Mouse (Mus musculus) forebrain, embryonic 15.5 days (tissue): Measurements from ENCODE around the gene Wdr46. TPM values are rescaled to one million over a fixed set of nuclear protein-coding genes. Genes with fewer than 3 reads are reported as not detected.
"Not testable (repeated sequence)": the region's sequence is repeated elsewhere in the genome, so short reads cannot be mapped to it uniquely, and the experiment has no call there.

ENCODE experiments used
- ATAC-seq: fragments of 200-750 bp; cut with Nextera tagmentation; replicated peaks from 2 replicates; pipeline ENCODE4 v1.8.0; 2017; ENCODE audit warnings: mild to moderate bottlenecking, moderate TSS enrichment, moderate library complexity
- H3K27ac ChIP-seq: fragments of 300-500 bp; sonication (generic); replicated peaks from 2 replicates; pipeline ENCODE4 v1.5.1; 2015; ENCODE audit warnings: mild to moderate bottlenecking, inconsistent platforms
- H3K27me3 ChIP-seq: fragments of 300-500 bp; sonication (generic); 2 replicates; pipeline ENCODE4 v1.6.1; 2015; ENCODE audit warnings: inconsistent platforms
- H3K36me3 ChIP-seq: fragments of 300-500 bp; sonication (generic); 2 replicates; pipeline ENCODE4 v1.6.1; 2015; ENCODE audit warnings: mild to moderate bottlenecking, inconsistent platforms
- H3K4me1 ChIP-seq: fragments of 300-500 bp; sonication (generic); 2 replicates; pipeline ENCODE4 v1.6.1; 2015; ENCODE audit warnings: inconsistent platforms
- H3K4me2 ChIP-seq: fragments of 300-500 bp; sonication (generic); replicated peaks from 2 replicates; pipeline ENCODE4 v1.6.1; 2015; ENCODE audit warnings: mild to moderate bottlenecking, inconsistent platforms
- H3K4me3 ChIP-seq: fragments of 300-500 bp; sonication (generic); 2 replicates; pipeline ENCODE4 v1.5.1; 2015; ENCODE audit warnings: mild to moderate bottlenecking, inconsistent platforms
- H3K9ac ChIP-seq: fragments of 300-500 bp; sonication (generic); replicated peaks from 2 replicates; pipeline ENCODE4 v1.6.1; 2015; ENCODE audit warnings: mild to moderate bottlenecking, inconsistent platforms
- H3K9me3 ChIP-seq: fragments of 300-500 bp; sonication (generic); 2 replicates; pipeline ENCODE4 v1.6.1; 2016; ENCODE audit warnings: inconsistent platforms
- WGBS: fragments of 180-500 bp; shearing (Covaris S2); methylation state at CpG from one replicate; pipeline ENCODE4 v1.1.7; 2015; ENCODE audit warnings: mixed read lengths; 5-methylcytosine and 5-hydroxymethylcytosine counted together
- polyA plus RNA-seq: library from polyadenylated mRNA; unstranded; fragments of >200 nt; fragmentation: Nextera tagmentation; extraction: Ambion mirVana; gene quantifications from 2 replicates; pipeline ENCODE4 v1.2.1, GENCODE M21; 2015

Gene Wdr46
- polyA plus RNA-seq, 1 experiment from 2014 or later = 31.0 TPM

GRCm38 (mm10) chr17:33952015-33952414 lies 11.6 kb downstream of the Wdr46 start:
- not testable (repeated sequence) for H3K9me3 ChIP-seq, ATAC-seq, H3K9ac ChIP-seq, H3K27me3 ChIP-seq
- peak overlapping the region; percentile 93; the same call in 1 of the 2 replicates for H3K4me2 ChIP-seq
- H3K4me1 ChIP-seq = peaks cover 65% of the 10 kb centered on the region
- peak overlapping the region; percentile 88; the same call in 1 of the 2 replicates for H3K27ac ChIP-seq
- 79% methylated on average over 13 of the region's 13 CpGs for WGBS
- peak overlapping the region; percentile 57; the same call in 1 of the 2 replicates for H3K4me3 ChIP-seq
- H3K36me3 ChIP-seq = peaks cover 32% of the 10 kb centered on the region

DNA sequence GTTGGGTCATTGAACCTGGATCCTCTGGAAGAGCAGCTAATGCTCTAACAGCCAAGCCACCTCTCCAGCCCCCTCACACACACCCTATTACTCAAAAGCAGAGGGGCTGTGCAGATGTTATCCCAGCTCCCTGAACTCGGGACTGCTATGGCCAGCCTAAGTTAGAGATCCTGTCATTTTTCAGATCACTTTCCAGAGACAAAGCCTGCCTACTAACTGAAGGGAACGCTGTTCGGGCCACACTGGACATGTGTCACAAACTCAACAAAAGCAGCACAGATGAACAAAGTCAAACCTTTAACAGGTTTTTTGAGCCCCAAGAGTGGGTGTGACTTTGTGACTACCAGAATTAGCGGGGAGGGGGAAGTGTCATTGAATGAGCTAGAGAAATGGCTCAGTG lies 12.4 kb downstream of the Wdr46 start:
- Histone ChIP-seq H3K4me3 (0 out of 2 replicates have a peak overlapping the region, but pooled peaks have one; percentile 2), H3K9ac (no peak overlapping the region), H3K27me3 (no peaks in the 10 kb centered on the region), H3K4me2 (no peak overlapping the region), H3K27ac (no peak overlapping the region), H3K9me3 (no peaks in the 10 kb centered on the region), H3K4me1 (peaks cover 69% of the 10 kb centered on the region), H3K36me3 (peaks cover 26% of the 10 kb centered on the region)
- 78% methylated on average over 4 of the region's 4 CpGs for WGBS
- ATAC-seq = no peak

- Histone ChIP-seq H3K27me3 (no peaks in the 10 kb centered on the region), H3K9ac (no peak overlapping the region), H3K9me3 (no peaks in the 10 kb centered on the region), H3K4me2 (no peak overlapping the region), H3K4me3 (0 out of 2 replicates have a peak overlapping the region, but pooled peaks have one; percentile 2), H3K27ac (no peak overlapping the region), H3K4me1 (peaks cover 69% of the 10 kb centered on the region), H3K36me3 (peaks cover 23% of the 10 kb centered on the region)
- WGBS = 84% methylated on average over 3 of the region's 3 CpGs
- ATAC-seq = no peak
Measured at GRCm38 (mm10) chr17:33953310-33953709, 12.8 kb downstream of the Wdr46 start.

DNA sequence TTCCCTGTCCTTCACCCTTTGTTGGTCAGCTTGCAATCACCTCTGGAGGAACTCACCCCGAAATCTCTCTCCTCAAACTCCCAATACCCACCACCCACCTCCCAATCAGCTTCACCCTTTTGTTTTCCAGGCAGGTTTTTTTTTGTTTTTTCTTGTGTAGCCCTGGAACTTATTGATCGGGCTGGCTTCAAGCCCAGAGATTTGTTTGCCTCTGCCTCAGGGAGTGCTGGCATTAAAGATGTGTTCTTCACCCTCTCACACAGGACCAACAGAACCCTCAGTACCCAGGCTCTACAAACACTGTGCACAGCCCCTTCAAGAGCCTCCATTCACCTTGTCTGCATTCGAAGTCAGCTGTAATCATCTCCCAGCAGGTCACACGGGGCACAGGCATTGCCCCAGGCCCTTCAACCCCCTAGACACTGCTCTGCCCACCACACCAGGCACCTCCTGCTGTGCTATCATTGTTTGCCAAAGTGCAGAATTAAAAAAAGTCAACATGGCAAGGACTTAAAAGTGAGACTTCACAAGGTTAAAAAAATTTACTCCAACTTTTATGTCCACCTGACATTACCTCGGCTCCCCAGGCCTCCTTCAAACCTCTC lies 13.6 kb downstream of the Wdr46 start:
- peak overlapping the region; percentile 56 for H3K4me3 ChIP-seq
- no peaks in the 10 kb centered on the region for H3K27me3 ChIP-seq
- H3K4me2 ChIP-seq = peak overlapping the region; percentile 74
- H3K27ac ChIP-seq = peak overlapping the region; percentile 3; the same call in 1 of the 2 replicates
- H3K4me1 ChIP-seq = peaks cover 67% of the 10 kb centered on the region
- peaks cover 25% of the 10 kb centered on the region for H3K36me3 ChIP-seq
- no peaks in the 10 kb centered on the region for H3K9me3 ChIP-seq
- 21% methylated on average over 5 of the region's 5 CpGs for WGBS
- no peak for ATAC-seq
- H3K9ac ChIP-seq = peak overlapping the region; percentile 87

DNA sequence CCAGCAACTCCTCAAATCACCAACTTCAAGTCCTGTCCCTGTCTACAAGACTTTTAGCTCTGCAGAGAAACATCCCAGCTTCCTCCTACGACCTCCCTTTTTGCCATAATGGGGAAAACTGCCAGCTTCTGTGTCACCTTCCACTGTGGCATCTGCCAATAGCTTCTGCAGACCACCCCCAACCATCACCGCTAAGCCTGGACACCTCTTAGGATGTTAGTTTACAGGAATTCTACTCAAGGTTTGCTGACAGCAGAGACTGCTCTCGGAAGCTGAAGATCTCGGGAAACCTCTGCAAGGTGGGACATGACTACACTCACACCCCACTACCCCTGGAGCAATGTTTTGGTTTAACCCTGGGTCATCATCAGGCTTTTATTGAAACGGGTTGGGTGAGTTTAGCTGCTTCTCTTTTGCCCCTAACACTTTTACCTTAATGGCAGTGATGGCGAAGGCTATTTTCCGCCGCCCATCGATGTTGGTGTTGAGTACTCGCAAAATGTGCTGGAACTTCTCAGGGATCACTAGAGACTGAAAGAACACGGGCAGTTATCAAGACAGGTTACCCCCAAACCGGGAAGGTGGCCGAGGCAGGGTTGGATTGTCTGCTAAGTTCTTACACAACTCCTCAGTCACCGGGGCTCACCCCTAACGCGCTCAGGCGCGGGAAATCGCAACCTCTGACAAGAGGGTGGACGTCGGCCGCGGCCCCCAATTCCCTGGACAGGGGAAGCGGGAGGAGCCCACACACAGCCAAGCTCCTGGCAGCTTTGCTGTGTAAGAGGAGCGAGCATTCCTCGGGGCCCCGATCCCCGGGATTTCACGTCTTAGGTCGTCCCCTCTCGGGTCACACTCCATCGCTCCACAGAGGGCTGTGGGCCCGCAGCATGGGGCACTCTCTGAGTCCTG lies 14.4 kb downstream of the Wdr46 start:
- Histone ChIP-seq H3K27me3 (no peaks in the 10 kb centered on the region), H3K36me3 (peaks cover 32% of the 10 kb centered on the region), H3K4me1 (peaks cover 59% of the 10 kb centered on the region), H3K9ac (peak overlapping the region; percentile 87), H3K9me3 (no peaks in the 10 kb centered on the region), H3K4me2 (peak overlapping the region; percentile 74), H3K27ac (peak overlapping the region; percentile 81), H3K4me3 (peak overlapping the region; percentile 56)
- WGBS = under 1% methylated on average over 33 of the region's 33 CpGs
- ATAC-seq = no peak

- Histone ChIP-seq H3K4me3 (peak within 1 kb of the TSS; percentile 56), H3K4me2 (peak within 1 kb of the TSS; percentile 81), H3K36me3 (peaks cover 38% of the 10 kb centered on the region), H3K9me3 (no peaks in the 10 kb centered on the region), H3K27me3 (no peaks in the 10 kb centered on the region), H3K9ac (peak within 1 kb of the TSS; percentile 87), H3K27ac (peak within 1 kb of the TSS; percentile 93), H3K4me1 (peaks cover 51% of the 10 kb centered on the region)
- WGBS = under 1% methylated on average over 50 of the region's 50 CpGs
- peak; percentile 88 for ATAC-seq
Measured at GRCm38 (mm10) chr17:33955555-33956214, 15.2 kb downstream of the Wdr46 start, which contains the start of the genes Vps52 and Rps18. TSS of gene Vps52 (plus strand) at chr17:33955812. TSS of gene Rps18 (minus strand) at chr17:33956001.

DNA sequence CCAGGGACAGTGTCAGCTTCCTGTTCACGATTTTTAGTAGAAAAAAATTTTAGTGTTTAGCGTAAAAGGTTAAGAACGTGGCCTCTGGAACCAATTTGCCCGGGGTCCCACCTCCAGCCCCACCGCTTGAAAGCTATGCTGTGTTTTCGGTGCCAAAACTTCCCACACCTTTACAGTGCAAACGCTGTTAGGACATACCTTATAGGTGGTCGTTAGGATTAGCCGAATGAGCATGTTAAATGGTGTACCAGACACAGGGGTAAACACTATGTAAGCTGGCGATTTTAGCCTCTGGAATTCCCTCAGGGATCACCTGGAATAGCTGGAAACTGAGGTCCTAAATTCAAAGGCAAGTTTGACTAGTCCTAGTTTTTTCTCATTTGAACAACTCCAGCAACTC lies 15.9 kb downstream of the Wdr46 start:
- Histone ChIP-seq H3K4me1 (peaks cover 44% of the 10 kb centered on the region), H3K27ac (peak overlapping the region; percentile 93), H3K9ac (peak overlapping the region; percentile 76), H3K4me2 (peak overlapping the region; percentile 81), H3K9me3 (no peaks in the 10 kb centered on the region), H3K4me3 (peak overlapping the region; percentile 56), H3K27me3 (no peaks in the 10 kb centered on the region), H3K36me3 (peaks cover 45% of the 10 kb centered on the region)
- no peak for ATAC-seq
- 7% methylated on average over 10 of the region's 10 CpGs for WGBS

DNA sequence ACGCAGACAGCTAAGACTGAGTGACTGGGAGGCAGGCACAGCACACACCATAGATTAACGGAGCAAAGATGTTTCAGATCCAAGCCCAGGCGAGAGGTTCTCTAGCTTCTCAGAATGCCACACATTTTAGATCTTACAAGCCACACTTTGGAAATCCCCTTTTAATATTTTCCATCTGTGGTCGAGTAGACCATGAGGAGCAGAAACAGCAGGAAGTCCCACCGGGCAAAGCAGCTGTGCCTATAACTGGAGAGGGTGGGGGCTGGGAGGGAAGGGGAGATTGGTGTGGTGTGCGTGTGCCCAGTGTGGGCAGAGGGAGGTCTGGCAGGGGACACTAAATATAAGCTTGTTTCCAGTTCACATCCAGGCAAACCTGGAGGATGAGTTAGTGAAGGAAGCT lies 17.0 kb downstream of the Wdr46 start:
- WGBS = 86% methylated on average over 6 of the region's 6 CpGs
- Histone ChIP-seq H3K4me2 (no peak overlapping the region), H3K27ac (no peak overlapping the region), H3K4me1 (peaks cover 35% of the 10 kb centered on the region), H3K36me3 (peaks cover 51% of the 10 kb centered on the region), H3K9ac (no peak overlapping the region), H3K9me3 (no peaks in the 10 kb centered on the region), H3K27me3 (no peaks in the 10 kb centered on the region), H3K4me3 (no peak overlapping the region)
- no peak for ATAC-seq

DNA sequence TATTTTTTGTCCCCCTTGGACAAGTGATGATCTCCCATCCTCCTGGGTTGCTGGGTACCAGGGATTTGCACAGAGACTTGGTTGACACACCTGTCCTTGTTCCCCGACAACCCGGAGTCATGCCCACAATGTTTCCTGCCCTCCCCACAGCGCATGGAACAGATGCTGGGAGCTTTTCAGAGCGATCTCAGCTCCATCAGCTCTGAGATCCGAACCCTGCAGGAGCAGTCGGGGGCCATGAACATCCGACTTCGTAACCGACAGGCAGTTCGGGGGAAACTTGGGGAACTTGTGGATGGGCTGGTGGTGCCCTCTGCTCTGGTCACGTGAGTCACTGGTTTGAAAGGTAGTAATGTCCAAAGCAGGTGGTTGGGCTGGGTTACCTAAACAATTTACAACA lies 18.0 kb downstream of the Wdr46 start:
- H3K4me1 ChIP-seq = peaks cover 27% of the 10 kb centered on the region
- peaks cover 51% of the 10 kb centered on the region for H3K36me3 ChIP-seq
- no peak overlapping the region for H3K4me3 ChIP-seq
- no peak overlapping the region for H3K9ac ChIP-seq
- ATAC-seq = no peak
- WGBS = 96% methylated on average over 11 of the region's 11 CpGs
- H3K9me3 ChIP-seq = no peaks in the 10 kb centered on the region
- no peak overlapping the region for H3K4me2 ChIP-seq
- no peak overlapping the region for H3K27ac ChIP-seq
- no peaks in the 10 kb centered on the region for H3K27me3 ChIP-seq

GRCm38 (mm10) chr17:33959135-33959534 lies 18.7 kb downstream of the Wdr46 start:
- no peak overlapping the region for H3K9ac ChIP-seq
- no peaks in the 10 kb centered on the region for H3K9me3 ChIP-seq
- no peak overlapping the region for H3K27ac ChIP-seq
- H3K36me3 ChIP-seq = peaks cover 52% of the 10 kb centered on the region
- H3K4me2 ChIP-seq = no peak overlapping the region
- no peaks in the 10 kb centered on the region for H3K27me3 ChIP-seq
- no peak overlapping the region for H3K4me3 ChIP-seq
- no peak for ATAC-seq
- 94% methylated on average over 13 of the region's 13 CpGs for WGBS
- H3K4me1 ChIP-seq = peaks cover 20% of the 10 kb centered on the region

- no peaks in the 10 kb centered on the region for H3K27me3 ChIP-seq
- 95% methylated on average over 15 of the region's 15 CpGs for WGBS
- no peak overlapping the region for H3K4me2 ChIP-seq
- H3K4me1 ChIP-seq = peaks cover 12% of the 10 kb centered on the region
- no peak overlapping the region for H3K4me3 ChIP-seq
- H3K9ac ChIP-seq = no peak overlapping the region
- H3K9me3 ChIP-seq = no peaks in the 10 kb centered on the region
- peaks cover 55% of the 10 kb centered on the region for H3K36me3 ChIP-seq
- ATAC-seq = no peak
- H3K27ac ChIP-seq = no peak overlapping the region
Measured at GRCm38 (mm10) chr17:33959948-33960347, 19.5 kb downstream of the Wdr46 start.

DNA sequence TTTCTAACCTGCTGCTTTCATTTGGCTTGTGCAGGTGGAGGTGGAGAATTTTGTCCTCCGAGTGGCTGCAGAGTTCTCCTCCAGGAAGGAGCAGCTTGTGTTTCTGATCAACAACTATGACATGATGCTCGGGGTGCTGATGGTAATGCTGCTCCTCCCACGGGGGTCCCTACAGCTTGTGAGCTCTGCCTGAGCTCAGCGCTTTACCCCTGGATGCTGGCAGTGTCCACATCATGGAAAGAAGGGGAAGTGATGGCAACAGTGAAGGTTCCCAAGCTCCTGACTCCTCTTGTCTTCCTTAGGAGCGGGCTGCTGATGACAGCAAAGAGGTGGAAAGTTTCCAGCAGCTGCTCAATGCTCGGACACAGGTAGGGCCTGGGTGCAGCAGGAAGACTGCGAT lies 22.4 kb downstream of the Wdr46 start:
- Histone ChIP-seq H3K4me3 (no peak overlapping the region), H3K27ac (no peak overlapping the region), H3K9ac (no peak overlapping the region), H3K9me3 (no peaks in the 10 kb centered on the region), H3K27me3 (no peaks in the 10 kb centered on the region), H3K36me3 (peaks cover 70% of the 10 kb centered on the region), H3K4me1 (no peaks in the 10 kb centered on the region), H3K4me2 (no peak overlapping the region)
- 94% methylated on average over 7 of the region's 7 CpGs for WGBS
- ATAC-seq = no peak
